Mouse (Mus musculus) retina, embryonic 14.5 days (tissue): ENCODE measurements around the gene Clstn2.

Experiments used
- DNase-seq: peaks from one replicate; pipeline ENCODE4 v3.0.0-alpha.2; 2015; ENCODE audit warnings: low spot score

Gene Clstn2

DNA sequence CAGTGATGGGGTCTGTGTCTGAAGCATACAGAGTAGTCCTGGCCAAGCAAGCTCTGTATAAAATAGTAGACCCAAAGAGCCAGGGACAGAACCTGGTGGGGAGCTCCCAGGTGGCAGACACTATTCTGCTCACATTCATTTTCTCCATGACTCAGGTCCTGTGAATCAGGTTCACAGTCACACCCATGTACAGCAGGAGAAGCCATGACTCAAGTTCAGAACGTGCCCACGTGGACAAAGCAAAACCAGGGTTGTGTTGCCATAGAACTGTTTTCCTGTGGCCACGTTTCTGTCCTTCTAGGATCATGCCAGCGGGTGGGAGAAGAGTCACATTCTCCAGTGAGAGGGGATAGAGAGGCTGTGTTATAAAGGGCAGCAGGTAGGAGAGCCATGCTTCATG lies 353.9 kb downstream of the Clstn2 start:
- no peak for DNase-seq

DNA sequence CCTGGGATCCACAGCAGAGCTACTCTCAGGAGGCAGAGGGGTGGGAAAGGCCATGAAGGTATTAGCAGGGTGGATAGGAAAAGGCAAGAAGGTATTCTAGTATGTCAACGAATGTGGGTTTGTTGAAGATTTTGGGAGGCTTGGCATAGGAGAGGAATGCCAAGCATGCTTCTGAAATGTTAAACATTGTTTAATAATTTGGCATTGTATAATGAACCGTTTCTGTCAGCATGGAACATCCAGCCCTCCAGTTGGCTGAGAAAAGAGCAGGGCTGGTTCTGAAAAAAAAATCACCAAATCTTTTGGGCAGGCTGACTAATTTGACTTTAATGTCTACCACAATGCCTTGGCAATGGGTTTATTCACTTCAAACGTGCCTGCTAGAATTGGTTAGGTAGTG lies 355.9 kb downstream of the Clstn2 start:
- DNase-seq: no peak

DNA sequence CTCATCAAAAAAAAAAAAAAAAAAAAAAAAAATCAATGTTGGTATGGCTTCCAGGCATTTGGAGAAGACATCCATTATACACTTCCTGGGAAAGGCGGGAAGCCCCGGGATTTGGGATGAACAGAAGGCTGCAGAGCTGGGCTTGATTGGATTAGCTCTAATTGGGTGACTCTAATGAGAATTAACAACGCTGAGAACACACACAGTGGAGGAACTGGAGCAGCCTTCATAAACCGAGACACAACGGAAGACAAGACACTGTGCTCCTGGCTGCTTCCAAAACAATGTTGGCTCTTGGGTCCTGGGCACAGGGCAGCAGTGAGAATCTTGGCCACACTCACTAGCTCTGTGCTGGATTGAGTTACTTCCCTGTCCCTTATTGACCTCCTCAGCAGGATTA lies 360.3 kb downstream of the Clstn2 start:
- peak; percentile 78 for DNase-seq

DNA sequence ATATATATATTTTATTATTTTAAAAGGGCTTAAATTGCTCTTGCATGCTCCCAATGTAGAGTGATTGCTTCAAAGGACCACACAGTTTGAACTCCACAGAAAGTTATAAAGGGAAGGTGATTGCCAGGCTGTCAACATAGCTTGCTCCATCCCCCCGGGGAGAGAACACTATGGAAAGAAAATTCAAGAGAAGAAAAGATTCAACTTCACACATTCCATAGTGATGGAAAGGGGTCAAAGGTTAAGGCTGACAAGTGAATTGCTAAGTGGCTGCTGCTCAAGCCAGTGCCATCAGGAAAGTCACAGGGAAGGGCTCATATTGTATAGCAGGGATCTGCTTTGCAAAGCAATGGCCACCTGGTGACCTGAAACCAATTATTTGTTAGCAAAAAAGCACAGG lies 360.8 kb downstream of the Clstn2 start:
- peak; percentile 68 for DNase-seq

DNA sequence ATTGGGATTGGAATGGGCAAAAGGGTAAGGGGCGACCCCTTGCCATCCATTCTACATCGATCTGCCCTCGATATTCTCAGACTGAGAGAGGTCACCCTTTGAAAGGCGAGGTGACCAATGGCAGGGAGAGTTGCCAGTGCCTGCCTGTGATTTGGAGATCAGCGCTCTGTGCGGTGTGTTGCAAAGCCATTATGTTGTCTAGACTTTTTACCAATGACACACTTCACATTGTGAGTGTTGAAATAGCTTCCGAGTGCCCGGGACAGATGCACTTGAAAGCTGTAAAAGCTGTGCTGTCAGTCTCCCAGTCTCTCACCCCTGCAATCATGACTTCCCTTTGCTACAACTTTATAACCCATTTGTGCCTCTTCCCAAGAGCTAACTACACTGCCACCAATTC lies 362.3 kb downstream of the Clstn2 start:
- DNase-seq: no peak

DNA sequence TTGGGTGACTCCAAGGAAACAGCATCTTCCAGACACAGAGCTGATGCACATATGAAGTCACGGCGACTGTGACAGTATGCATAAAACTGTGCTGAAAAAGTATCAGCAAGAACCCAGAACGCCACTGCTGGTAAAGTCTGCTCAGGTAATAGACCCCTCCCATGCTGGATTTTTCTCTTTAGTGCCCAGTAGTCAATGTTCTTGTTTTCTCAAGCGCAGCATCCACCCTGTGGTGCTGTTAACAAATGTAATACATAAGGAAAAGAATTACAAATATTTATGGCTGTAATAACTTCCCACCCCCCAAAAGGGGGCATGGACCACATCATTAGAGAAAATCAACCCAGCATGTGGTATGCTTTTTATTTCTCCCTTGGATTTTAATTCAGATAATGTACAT lies 372.0 kb downstream of the Clstn2 start:
- no peak for DNase-seq

DNA sequence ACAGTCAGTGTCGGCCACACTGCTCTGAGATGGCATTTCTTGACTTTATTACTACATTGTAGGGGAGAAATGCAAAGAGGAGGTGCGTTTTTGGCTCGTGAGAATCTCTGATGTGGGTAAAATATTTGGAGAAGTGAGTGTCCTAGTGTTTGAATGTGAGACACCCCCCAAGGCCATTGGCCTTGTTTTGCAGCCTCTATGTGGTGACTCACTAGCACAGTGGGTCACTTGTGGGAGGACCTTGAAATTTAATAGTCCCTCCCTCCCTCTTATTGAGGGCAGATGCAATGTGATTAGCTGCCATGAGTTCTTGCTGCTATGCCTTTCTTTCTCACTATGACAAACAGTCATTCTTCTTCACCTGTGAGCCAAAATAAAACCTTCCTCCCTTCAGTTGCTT lies 374.2 kb downstream of the Clstn2 start:
- no peak for DNase-seq

DNA sequence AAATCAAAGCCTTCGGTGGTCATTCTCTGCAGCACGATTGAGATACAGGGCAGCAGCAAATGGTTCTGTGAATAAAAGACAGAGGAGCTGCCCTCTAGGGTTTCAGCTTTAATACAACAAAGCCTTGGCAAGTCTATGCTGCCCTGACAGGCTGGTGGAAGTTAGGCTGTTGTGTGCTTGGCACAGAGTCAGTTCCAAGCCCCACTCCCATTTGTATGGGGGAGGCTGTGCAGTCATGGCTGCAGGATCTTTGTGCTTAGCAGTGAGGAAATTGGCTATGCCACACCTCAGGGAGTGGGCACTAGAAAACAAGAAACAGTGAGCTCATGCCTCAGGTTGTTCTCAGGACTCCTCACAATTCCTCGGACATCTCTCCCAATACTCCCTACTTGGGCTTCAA lies 384.6 kb downstream of the Clstn2 start:
- DNase-seq: no peak

DNA sequence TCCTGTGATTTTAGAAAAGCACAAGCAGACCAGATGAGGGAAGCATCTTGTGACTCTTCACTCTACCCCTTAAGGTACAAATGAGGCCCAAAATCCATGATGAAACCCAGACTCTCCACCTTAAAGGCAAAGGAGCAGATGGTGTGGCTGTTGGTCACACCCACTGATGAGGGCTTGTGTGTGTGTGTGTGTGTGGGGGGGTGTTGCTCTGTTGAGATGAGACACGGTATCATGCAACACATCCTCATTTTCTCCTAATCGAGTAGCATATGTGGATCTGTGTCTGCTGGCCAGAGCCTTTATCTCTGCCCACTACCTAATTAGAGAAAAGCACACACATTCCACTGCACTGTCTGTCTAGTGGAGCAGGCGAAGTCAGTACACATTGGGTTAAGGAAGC lies 387.2 kb downstream of the Clstn2 start:
- DNase-seq: no peak

DNA sequence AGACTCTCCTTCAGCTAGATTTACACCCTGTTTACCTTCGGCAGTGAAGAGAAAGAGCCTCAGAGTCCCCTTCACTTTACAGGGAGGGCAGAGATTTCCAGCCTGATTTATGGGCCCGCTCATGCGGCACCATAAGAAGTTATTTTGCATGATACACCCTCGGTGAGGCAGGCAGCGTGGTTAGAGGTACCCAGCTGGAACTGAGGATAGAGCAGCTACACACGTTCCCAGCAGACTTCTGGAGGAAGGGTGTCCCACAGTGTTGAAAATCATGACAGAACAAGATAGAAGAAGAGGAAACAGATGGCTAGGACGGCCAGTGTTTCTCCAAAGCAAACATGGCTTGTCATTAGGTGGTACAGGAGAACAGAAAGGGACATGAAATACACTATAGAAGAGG lies 390.6 kb downstream of the Clstn2 start:
- no peak for DNase-seq

DNA sequence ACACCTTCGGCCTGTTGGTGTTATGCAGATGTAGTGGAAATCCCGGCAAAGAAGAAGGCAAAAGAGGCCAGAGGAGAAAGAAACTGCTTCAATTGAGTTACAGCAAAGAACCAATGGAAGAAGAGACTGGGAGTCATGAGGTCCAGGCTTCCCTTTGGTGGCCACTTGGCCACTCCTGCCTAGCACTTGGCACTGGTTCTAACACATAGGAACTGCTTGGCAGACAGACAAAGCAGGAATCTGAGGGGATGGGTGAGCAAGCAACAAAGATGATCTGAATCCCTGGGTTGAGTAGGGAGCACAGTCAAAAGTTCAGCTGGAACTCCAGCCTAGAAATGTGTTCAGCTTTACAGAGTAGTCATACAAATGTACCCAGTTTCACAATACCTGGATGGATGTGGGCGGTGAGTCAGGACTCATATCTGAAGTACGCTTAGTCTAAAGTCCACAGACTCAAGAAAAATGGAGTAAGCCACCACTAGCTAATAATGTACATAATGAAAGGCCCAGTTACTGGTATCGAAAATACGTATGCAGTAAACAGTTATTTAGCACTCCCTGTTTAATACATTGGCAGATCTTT lies 392.9 kb downstream of the Clstn2 start:
- DNase-seq: no peak

DNA sequence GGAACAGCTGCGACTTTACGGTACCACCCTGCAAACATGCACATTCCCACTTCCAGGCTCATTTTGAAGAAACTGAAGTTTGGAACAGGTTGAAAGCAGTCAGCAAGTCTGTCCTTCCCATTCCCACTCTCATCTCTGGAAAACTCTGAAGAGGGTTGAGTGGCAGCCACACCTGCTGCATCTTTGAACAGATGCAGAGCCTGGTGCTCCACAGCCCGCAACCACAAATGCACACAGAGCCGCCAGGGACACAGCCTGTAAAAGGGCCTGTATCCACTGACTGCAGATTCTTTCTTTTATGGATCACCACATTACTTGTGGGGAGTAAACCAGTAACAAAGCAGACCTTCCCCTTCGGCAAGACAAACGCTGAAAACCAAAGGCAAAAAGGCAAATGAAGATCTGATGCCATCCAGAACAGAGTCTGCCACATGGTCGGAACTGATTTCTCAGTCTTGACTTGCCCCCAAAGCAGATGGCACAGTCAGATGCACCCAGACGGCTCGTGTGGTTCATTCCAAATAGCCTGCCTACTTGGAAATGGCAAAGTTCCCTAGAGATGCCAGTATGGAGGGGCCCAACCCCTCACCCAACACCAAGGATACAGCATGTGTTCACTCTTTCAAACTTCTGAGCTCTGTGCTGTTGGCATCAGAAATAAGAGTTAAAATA lies 394.2 kb downstream of the Clstn2 start:
- no peak for DNase-seq

DNA sequence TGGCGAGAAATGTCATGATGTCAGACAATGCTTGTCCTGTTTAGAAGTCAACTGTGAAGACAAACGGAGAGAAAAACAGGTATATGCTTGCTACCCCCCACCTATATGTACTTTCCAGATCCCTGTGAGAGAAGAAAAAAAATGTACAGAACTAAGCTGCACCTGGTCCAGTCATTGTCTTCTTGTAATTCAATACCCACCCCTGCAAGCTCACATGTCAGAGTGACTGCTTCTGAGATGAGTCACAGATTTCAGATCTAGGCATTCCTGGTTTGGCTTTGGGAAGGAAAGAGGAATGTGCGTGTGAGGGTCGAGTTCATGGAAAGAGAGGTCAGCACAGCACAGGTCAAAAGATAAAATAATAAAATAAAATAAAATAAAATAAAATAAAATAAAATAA lies 397.6 kb downstream of the Clstn2 start:
- no peak for DNase-seq

DNA sequence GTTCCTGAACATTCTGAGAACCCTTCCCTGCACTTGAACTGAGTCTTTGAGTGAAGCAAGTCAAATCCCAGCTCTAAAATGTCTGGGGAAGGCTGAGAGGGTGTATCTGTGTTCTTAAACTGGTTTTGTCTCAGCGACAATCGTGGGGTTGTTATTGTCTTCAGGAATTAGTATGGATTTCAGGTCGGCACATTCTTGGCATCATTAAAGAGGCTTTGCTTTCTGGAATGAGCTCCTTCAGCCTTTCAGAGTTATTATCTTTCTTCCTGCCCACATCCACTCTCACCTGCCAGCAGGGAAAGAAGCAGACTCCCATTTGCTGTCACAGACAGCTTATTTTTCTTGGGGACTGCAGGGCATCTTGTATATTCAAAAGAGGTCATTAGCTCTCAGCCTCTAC lies 398.1 kb downstream of the Clstn2 start:
- no peak for DNase-seq

DNA sequence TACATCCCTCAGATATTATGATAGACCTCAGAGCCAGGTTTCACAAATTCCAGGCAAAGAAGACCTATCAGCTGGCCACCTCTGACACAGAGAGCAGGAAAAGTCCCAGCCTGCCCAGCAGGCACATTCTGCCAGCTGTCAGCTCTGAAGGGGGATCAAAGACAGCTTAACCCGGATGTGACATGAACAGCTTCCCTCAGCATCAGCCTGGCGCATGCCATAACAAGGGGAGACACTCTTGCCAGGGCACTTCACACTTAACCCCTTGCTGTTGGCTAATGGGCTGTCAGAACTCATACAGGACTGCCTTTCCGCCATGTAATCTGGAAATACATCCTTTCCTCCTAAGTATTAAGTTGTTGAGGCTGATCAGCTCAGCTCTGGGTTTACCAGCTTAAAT lies 403.8 kb downstream of the Clstn2 start:
- DNase-seq: no peak

DNA sequence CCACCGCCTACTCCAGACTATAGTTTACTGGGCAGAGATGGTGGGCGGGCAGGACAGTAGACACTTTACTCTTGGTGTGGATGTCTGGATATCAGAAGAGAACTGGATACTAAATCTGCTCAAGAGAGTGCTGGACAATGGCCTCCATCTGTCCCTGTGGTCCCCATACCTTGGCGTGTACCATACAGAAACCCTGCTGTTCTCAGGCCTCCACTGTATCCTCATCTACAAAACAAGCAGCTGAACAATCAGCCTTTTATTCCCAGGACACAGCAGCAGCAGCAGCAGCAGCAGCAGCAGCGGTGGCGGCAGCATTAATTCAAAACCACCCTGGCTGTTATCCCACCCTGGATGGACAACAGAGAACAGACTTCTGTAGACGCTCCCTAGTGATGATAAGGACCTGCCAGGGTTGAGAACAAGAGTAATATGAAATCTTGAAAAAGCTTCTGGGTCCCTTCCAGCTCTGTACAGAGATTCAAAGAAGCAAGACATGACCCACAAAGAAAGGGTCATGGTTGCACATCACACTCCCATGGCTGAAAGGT lies 404.5 kb downstream of the Clstn2 start:
- DNase-seq: no peak

DNA sequence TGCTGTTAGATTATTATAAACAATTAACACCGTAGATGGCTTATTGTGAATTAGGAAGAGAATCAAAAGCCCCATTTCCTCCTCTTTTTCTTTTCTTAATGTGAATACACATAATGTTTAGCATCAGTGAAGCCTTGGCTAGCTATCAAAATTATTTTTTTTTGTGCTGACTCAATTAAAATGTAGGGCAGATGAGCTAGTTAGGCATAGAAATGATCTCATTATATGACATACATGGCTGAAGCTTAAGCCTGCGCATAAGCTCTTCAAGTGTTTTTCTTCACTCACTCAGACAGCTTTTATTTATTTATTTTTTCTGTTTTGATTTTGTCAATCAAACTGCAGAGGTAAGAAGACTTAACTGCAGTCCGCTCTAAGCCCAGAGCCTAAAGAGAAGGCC lies 405.1 kb downstream of the Clstn2 start:
- DNase-seq: no peak

DNA sequence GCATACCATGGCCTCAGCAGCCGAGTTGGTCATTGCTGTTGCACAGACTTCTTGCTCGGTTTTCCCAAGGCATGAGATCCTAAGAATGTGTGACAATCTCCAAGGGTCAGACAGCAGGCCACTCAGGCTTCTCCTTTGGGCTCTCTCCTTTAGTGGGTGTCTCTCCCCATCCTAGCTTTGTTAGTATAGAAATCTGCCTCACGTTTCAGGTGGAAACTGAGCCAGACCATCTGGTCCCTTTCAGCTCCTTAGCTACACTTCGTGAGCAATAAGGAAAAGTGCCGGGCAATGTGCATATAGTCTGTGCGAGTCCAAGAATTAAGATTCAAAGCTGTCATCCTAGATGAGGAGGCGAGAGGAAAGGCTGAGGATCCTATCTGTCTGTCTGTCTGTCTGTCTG lies 422.4 kb downstream of the Clstn2 start:
- DNase-seq: no peak

DNA sequence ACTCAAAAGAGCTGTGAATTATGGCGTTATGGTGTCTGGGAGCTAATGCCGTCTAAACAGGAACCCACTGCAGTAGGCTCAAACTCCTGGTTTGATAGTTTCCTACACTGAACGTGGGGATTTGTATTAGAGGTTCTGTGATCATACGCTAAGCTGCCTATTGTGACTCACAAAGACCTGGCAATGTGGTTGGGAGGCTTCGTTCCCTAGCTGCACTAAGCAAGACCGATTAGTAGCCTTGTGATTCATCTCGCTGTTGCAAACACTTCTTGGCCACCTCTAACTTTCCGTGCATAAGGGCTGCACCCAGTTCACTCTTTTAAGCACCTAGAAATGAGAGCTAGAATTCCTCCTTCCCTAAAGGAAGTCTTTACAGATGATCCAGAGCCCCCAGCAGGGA lies 429.3 kb downstream of the Clstn2 start:
- DNase-seq: no peak

DNA sequence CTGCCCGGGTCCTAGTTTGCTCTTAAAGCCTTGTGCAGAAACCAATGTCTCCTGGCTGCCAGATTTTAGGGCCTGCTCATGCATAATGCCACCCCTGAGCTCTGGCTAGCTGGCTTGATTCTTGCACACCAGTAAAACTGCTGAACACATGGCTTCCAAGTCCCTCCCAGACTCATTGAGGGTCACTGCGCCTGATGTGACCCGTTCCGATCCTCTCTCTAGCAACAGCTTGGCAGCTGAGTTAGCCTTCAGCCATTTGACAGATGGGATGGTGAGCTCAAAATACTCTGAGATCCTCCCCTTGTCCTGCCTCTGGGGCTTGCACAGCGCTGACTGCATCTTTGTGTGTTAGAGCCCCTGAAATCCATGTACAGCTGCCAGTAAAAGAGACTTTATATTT lies 430.5 kb downstream of the Clstn2 start:
- peak; percentile 30 for DNase-seq

DNA sequence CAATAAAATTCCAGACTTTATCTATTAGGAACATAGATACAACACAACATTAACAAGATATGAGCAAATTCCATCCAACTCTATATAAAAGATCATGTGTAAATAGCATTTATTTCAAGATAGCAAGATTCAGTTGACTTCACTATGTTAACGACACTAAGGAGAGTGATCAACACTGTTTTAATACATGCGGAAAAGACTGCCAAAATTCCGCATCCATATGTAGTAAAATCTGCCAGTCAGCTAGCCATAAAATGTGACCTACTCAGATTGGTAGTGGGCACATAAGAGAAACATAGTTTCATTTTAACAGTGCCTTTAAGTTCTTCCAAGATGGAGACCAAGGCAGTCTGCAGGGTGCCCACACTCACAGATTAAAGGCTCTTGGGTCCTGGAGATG lies 434.0 kb downstream of the Clstn2 start:
- no peak for DNase-seq

DNA sequence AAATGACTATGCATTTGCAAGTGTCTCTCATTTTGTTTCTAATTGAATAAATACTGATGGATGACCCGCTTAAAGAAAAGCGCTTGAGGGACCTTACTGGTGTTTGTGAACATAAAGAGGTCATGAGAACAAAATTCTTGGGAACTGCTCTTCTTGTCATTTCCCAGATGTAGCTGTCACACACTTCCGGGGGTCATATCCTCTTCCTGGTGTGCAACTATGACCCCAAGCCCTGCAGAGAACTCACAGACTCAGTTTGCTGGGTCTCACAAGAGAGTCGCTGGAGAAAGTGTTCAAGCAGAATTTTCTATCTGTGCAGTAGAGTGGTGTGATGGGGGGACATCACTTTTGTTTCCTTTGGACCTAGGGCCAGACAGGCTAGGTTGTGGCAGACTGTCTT lies 442.3 kb downstream of the Clstn2 start:
- DNase-seq: no peak

DNA sequence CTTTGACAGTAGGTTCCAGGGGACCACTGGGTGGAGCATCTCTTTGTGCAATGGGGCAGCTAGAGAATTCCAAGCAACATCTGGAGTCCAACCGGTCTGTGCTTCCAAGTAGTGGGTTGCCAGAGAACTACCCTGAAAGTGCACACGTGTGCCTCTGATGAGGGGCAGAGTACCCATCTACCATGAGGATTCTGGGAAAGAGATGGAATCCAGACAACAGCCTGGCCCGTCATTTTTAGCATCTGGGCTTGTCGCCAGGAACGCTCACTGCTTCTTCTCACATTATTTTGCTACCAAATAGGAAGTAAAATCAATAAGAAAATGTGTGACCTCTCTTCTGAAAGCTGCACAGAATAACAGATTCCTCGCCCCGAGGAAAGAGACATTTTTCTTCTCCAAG lies 462.1 kb downstream of the Clstn2 start:
- DNase-seq: no peak

DNA sequence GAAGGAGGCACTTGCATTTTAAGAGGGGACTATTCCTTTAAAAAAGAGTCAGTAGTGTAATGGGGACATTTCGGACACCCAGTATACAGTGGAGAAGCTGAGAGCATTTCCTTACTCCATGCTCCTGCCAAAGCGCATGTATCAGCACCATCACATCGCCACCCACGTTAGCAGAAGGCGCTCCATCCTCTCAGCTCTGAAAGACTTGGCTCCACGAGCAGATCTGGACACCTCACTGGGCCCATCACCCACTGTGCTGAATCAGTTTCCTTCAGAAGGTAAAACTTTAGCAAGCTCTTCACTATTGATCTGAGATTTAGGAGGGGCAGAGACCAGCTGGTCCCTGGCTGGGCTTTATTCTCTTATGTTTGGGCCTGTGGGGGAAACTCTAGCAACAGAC lies 469.9 kb downstream of the Clstn2 start:
- no peak for DNase-seq
